Mouse (Mus musculus): ENCODE data around the gene Fam240b.
A peak's percentile ranks its signal among the peaks of the same experiment; 100 is the strongest.

Gene Fam240b

DNA sequence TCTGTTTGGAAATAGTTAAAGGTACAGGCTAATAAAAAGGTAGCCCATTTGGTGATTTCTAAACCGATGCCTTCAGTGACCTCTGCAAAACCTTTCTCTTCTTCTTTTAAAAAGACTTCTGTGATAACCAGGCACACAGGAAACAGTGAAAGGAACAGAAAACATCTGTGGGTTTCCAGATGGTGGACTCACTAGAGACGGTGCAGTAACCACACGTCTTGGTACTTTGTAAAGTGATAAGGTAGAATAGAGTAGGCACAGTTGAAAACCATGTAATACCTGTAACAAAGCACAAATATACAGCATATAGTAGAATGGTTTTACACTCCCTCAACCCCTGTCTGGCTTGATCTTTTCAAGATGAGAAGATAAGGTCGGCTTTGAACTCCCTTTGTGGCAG is 57.0 kb downstream of the Fam240b start:
- DNase-seq (ENCODE audit: low spot score): no peak

DNA sequence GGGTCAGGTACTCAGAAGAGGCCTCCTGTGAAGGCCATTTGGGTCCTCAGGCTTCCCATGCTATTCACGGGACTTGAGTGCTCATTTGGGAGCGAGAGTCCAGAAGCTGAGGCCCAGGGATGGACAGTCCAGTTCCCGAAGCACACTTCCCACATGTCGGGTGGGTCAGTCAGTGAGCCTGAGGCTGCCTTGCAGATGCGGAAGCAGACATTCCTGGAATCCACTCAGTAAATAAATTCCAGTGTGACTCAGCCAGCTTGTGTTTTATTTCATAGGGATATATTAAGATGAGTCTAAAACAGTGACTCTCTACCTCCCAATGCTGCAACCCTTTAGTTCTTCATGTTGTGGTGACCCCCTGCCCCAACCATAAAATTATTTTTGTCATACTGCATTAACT is 58.1 kb downstream of the Fam240b start:
- DNase-seq (ENCODE audit: low spot score): no peak

DNA sequence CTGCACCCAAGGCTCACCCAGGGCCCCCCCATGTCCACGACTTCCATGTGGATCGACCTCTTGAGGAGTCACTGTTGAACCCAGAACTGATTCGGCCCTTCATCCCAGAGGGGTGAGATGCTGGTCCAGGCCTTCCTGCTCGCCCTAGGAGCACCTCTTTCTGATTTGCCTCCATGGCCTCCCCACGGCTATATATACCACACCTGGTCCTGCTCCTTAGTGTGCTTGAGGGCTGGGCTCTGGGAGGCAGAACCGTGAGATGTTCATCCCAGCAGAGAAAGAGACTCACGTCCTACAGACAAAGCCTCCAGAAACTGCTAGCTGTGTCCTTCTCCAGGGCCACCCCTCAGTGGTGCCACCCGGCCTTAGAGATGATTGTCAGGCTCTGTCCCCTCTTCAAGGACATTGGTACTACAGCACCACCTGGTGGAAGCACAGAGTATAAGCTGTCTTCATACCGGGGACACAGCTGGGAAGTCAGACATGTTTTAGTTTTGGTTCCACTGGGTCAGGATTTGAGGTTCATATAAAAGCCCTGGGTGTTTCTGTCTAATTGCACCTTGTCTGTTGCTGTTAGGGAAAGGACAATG is 58.6 kb downstream of the Fam240b start:
- no peak for DNase-seq (ENCODE audit: low spot score)

DNA sequence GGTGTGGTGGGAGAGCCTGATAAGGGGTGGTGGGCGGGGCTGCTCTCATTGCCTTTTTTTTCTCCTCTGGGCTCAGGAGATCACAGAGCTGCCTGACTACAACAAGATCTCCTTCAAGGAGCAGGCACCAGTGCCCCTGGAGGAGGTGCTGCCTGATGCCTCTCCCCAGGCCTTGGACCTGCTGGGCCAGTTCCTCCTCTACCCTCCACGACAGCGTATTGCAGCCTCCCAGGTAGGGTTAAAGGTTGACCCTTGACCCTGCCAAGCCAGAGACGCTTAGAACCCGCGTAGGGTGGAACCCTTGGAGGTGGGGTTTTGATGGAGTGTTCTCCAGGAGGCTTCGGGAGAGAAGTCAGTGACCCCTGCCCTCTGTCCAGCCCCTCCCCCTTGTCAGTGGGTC is 59.8 kb downstream of the Fam240b start:
- DNase-seq (ENCODE audit: low spot score): no peak

DNA sequence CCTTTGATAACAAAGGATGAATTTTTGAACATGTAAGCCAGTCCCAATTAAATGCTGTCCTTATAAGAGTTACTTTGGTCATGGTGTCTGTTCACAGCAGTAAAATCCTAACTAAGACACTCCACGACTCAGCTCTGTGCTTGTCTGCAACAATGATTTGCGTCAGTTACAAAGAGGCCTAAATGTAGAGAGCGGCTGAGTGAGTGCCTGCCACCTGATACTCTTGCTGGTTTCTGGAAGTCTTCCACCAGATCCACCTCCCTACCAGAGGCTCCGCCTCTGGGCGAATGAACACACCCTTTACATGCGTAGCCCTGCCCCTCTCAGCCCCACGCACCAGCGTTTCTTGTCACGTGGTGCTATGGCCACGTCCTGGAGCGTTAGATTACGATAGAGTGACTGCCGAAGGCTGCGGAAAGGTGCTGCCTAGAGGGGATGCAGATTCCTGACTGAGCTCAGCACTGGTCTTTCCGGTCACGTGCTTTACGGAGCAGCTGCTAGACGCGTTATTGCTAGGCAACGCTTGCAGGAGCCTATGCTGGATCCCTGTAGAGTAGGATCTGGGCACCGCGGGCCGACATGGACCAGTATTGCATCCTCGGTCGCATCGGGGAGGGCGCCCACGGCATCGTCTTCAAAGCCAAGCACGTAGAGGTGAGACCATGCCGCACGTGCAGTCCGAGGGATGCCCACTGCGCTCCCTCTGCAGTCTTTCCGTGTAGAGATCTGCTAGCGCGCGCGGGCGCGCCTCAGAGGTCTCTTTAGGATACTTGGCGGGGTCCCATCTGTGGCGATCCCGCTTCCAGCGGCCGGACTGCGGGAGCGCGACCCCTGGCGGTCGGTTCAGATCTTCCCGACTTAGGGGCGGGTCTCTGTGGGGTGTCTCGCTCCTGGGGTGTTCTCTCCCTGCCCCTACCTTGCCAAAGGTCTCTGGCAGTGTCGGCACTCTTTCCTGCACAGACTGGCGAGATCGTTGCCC is 65.3 kb downstream of the Fam240b start, which contains the start of gene Cdk20:
TSS of gene Cdk20 (plus strand) at position 298 of the 979 bp plus-strand sequence.
- peak; percentile 85 for DNase-seq (ENCODE audit: low spot score)

All from layer of hippocampus, adult 9-10 months (tissue).